Mouse (Mus musculus): ENCODE data around the gene Cyp2d11.
A peak's percentile ranks its signal among the peaks of the same experiment; 100 is the strongest.

Gene Cyp2d11

DNA sequence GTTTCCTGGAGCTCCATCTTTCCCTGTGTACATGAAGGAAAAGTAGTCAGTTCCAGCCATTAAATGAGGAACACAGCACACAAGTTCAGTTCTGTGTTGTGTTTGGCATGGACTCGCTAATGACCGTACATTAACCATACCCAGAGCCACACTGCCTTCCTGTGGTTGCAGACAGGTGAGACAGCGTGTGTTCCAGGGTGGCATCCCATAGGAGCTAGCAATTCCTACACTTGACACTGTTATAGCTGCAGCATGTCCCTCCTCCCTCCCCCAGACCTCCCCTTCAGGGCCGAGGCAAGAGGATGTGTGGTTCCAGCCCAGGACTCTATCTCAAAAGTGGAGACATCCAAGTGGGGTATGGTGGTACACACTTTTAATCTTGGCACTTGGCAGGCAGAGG, 43.5 kb downstream of the Cyp2d11 start:
- DNase-seq (ENCODE audit: low spot score), result no peak

DNA sequence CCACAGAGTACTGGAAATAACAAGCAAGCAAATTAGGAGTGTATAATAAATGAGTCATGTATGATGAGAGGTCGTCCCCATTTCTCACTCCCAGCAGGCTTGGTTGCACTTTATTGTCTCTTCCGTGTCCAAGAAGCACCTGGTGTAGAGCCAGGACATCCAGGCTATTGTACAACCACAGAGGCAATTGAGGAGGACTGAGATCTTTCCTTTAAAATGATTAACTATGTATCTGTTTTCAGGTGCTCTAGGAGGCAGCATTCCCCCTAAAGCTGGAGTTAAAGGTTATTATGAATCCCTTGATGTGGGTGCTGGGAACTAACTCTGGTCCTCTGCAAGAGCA, 44.9 kb downstream of the Cyp2d11 start:
- DNase-seq (ENCODE audit: low spot score), result no peak

DNA sequence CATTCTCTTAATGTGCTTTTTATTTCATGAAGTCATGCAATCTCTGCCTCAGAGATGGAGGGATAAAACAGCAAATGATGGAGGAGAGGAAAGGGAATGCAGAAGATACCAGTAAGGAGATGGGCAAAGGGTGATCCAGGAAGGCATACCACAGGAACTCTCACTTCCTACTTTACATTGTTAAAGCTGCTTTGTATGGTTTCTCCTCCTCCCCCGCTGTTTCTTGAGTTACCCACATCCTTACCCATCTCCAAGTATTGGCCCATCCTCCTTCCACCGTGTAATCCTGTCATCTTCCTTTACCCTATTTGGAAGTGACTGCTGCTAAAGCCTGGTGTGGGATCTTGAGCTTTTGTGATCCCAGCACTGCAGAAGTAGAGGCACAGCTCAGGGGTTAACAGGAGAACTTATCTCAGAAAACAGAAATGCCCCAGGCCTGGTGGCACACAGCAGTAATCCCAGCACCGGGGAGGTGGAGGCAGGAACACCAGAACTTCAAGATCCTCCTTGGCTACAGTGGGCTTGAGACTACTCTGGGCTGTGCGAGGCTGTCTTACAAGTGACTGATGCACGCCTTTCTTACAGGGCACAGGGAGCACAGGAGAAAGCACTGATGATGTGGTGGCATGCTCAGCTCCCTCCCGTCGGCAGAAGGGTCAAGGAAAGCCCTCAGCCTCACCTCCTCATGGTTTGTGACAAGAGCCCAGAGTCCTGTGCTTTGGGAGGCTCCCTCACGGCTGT, 45.4 kb downstream of the Cyp2d11 start:
- no peak for DNase-seq (ENCODE audit: low spot score)

DNA sequence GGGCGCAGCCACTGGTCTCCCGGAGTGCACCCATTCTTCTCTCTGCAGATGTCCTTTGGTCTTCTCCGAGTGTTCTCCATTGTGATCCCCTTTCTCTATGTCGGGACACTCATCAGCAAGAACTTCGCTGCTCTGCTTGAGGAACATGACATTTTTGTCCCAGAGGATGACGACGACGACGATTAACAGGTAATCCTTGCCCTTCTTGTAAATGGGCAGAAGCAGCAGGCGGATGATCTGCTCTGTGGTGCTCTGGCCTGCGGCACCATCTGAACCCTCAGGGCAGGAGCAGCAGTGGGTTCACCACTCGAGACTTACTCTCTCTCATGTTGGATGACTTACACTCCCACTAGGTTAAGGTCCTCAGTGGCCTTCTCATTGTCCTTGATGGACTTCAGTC, 46.0 kb downstream of the Cyp2d11 start:
- no peak for DNase-seq (ENCODE audit: low spot score)

DNA sequence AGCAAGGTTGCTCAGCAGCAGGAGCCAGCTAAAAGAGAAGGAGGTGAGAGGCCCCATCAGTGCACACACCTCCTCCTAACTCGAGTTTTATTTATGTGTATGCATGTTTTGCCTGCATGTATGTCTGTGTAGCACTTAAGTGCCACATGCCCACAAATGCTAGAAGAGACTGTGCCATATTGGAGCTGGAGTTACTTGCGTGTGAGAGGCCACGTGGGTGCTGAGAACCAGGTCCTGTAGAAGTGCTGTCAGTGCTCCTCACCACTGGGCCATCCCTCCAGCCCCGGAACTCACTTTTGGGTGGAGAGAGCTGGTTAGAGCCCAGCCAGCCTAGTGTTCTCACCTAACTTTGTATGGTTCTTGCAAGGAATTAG, 46.5 kb downstream of the Cyp2d11 start:
- DNase-seq (ENCODE audit: low spot score), result no peak

DNA sequence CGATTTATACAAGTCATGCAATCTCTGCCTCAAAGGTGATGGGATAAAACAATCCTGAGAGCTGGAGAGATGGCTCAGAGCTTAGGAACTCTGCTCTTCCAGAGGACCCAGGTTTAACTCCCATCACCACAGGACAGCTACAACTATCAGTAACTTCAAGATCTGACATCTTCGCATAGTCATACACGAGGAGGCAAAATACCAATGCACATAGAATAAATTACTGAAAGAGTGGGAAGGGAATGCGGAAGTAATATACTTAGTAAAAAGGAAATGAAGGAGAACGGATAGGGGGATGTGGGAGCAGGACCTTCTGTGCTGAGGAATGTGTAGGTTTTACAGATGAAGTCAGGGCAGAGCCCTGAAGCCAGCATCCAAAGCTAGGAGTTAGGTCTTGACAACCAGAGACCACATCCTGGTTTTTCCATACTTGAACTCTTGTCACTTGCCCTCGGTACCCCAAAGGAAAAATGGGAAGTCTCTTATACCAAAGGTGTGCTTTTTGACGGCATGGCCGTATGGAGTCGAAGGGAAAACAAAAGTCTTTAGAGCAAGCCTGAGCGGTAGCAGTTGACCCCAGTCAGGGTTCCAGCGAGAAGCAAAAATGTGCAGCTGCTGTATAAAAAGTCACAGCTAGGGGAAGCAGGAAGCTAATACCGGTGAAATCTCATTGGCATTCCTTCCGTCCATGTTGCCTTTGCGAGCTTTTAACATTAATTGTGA, 47.1 kb downstream of the Cyp2d11 start:
- no peak for DNase-seq (ENCODE audit: low spot score)

DNA sequence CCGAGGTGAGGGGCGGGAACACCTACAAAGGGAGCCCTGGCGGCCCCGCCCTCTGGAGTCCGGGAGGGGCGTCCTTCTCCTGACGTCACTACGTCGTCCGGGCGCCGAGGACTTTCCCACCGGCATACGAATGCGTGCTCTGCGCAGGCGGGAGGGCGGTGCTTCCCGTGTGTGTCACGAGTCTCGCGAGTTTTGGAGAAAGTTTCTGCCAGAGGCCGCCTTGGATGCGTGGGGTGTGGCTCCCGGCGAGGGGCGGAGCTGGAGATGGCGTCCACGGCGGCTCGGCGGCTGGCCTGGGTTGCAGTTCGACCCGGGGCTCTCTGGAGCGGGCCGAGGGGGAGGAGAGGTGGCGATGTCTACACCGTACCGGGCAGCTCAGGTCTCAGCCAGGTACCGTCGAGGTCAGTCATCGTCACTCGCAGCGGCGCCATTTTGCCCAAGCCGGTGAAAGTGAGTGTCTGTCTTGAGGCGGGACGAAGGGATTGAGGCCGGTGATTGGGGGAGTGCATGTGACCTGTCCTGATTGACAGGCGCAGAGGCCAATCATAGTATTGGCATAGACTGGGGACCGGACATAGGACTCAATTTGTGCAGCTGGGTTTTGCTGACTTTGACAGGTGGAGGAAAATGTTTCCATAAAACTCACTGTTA, 47.9 kb downstream of the Cyp2d11 start:
- DNase-seq (ENCODE audit: low spot score), result peak; percentile 88

DNA sequence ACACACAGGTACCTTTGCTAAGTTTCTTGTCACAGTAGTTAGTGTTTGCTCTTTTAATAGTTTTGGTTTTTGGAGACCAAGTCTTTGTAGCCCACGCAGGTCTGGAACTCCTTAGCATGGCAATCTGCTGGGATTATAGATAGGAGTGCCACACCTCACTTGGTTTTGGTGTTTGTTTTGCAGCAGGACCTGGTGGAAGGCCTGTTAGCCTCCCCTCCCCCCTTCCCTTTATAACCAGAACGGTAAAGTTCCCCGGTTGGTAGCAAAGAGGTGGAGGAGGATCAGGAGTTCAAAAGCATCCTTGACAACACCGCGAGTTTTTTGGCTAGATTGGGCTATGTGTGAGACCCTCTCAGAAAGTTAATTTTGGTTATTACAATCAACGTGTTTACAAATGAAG, 48.9 kb downstream of the Cyp2d11 start:
- no peak for DNase-seq (ENCODE audit: low spot score)

DNA sequence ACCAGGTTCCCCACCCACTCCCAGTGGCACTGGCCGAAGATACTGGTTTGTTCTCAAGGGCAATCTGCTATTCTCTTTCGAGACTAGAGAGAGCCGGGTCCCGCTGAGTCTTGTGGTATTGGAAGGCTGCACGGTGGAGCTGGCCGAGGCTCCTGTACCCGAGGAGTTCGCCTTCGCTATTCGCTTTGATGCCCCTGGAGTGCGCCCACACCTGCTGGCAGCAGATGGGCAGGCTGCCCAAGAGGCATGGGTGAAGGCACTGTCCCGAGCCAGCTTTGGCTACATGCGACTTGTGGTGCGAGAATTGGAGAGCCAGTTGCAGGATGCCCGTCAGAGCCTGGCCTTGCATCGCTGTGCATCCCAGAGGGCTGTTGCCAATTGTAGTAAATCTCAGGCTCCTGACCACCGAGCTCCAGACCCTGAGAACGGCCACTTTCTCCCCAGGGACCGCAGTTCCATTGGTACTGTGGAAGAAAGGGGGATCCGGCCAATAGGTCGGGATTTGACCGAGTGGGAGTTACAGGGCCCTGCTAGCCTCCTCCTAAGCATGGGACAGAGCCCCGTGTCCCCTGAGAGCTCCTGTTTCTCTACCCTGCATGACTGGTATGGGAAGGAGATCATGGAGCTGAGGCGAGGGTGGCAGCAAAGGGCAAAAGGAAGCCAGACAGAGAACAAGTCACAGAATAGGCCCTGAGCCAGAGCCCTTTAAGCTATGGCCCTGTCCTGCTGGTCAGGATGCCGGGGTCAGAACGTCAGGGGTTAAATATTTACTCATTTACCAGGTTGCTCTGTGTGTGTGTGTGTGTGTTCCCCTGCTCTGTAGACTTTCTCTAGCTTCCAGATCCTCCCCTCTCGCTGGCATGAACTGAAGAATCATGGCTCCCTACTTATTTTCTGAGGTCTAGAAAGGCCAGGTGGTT, 50.2 kb downstream of the Cyp2d11 start:
- DNase-seq (ENCODE audit: low spot score), result no peak

DNA sequence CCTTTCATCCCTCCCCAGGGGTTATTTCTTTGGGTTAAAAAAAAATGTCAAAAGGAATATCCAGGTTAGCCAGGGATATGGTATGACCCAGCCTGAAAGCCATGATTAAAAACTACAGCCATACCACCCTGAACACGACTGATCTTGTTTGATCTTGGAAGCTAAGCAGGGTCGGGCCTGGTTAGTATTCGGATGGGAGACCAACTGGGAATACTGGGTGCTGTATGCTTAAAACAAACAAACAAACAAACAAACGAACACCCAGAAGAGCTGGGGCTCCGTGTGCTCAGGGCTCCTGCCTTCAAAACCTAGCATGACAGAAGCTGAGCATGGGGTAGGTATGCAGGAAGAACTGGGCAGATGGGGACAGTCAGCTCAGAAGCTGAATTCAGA, 51.3 kb downstream of the Cyp2d11 start:
- DNase-seq (ENCODE audit: low spot score), result no peak

DNA sequence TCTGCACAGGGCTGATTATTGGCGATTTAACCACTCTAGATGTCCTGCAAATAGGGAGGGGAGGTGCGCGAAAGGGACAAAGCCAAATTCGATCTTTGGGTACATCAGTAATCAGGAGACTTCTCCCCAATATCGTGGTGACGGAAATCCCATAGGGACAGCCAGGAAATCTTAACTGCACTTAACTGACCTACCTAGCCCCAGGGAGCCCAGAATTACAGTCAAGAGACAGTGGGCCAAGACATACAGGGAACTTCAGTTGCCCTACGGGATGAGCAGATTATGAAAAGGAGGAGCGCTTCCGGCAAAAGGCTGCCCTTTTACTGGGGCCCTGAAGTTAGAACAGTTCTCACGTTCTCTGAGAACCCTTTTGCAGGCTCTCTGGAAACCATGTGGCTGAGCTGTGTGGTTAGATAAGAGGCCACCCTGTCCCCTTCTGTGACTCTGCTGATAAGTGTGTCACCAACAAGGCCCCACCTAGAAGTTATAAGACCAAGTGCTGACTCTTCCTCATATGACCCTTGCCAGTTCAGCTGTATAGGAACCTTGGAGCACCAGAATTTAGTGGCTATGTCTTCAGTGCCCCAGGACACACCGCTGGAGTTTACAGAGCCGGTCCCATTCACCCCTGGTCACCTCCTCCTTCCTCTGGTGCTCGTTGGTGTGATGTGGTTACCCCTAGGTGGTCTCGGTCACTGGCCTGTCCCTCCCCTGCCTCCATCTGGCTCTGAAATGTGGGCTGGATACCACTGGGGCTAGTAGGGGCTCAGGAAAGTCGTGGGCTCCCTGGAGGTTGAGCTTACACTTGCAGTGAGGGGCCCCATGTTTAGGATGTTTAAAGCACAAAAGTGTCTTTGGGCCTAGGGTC, 51.9 kb downstream of the Cyp2d11 start:
- DNase-seq (ENCODE audit: low spot score), result no peak

DNA sequence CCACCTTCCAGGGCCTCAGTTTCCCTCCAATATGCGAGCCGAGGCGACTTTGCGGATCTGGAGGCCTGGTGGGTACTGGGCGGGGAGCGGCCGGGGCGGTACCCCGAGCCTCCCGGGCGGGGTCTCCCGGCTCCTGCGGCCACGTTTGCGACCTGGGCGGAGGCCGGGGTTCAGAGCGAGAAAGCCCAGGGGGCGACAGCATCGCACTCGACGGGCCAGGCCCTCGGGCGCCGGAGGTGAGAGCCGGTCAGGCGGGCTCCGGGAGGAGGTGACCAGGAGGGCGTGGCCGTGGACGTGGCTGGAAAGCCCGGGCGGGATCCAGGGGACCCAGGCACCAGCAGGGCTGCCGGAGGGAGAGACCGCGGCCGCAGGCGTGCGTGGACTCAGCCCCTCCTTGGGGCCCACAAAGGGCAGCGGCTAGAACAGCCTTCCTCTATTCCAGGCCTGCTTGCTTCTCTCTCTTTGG, 52.8 kb downstream of the Cyp2d11 start:
- peak; percentile 31 for DNase-seq (ENCODE audit: low spot score)

DNA sequence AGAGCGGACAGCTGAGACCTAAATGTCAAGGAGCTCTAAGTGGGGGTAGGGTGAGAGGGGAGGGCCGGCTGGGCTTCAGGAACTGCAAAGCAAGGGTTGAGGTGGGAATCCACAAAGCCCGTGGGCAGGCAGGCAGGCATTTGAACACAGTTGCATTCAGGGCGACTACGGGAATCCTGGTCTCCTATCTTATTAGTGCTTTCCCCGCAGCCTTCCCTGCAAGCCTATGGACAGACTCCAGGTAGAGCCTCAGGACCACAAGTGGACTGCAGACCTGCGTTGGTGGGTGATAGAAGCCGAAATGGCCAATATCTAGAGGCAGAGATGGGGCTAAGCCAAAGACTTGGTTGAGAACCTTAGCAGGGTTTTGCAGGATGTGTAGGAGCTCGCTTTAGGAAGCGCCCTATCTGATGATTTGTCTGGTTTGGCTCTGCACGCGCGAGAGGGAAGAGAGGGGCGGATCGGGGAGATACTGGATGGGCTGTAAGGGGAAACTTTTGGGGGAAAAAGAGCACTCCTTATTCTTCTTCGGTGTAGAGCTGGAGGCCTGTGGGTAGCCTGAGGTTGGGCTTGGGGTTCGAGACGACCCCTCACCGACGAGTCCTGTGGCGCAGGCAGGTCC, 53.3 kb downstream of the Cyp2d11 start:
- no peak for DNase-seq (ENCODE audit: low spot score)

DNA sequence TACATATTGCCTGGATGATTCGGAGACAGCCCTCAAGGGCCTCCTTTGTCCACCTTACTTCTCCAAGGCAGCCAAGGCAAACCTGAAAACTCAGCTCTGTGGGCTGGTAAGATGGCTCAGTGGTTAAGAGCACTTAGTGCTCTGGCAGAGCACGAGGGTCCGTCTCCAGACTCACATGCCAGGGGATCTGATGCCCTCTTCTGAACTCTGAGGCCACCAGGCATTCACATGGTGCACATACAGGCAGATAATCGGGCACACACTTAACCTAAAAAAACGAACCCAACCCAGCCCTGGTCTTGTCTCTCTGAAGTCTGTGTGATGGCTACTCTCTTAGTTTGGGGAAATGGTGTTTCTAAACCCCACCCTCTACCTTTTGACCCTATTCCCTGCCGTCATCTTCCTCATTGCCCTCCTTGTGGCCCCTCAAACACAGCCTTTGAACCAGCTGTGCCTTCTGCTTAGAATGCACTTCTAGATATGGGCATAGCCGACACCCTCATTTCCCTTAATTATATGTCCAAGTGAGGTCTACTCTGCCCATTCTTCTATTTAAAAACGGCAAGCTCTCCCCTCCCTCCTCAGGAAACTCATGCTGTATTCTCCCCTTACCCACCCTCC, 54.1 kb downstream of the Cyp2d11 start:
- no peak for DNase-seq (ENCODE audit: low spot score)

All from urinary bladder, postnatal 10 days (tissue).